Mouse (Mus musculus): ENCODE measurements at regions not wholly inside any gene's neighbourhood (a gene's known extent, or its start where the extent isn't known, plus 50 kb on each side); places are given as distances from the start of the nearest gene placed in this dataset.

DNA sequence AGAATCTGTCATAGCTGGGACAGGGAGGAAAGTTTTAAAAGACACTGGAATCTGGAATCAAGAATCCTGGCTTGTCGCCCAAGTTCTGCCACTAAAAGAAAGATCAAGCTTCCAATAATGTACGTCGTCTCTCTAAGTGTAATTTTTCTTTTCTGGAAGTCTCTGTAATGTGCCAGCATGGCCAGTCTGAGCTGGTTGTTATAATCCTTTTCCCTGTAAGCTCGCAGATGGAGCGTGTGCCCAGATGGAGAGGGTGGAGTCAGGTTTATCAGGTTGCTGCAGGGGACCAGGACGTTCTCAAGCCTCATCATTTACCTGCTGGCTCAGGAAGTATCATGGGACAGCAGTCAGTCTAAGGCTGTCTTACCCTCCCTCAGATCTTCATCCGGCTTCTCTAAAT is 408.6 kb downstream of the Prss52 start:
- TF ChIP-seq CTCF (IDR thresholded peaks at IDR 0.05; ENCODE audit: low read depth, low read length) (no peak), GATA1 (IDR thresholded peaks at IDR 0.05; ENCODE audit: borderline replicate concordance, low read length) (no peak)
